Mouse (Mus musculus): Measurements from ENCODE around the gene Tmem248.

The Tmem248 gene

GRCm38 (mm10) chr5:130216781-130217180 is at the start of gene Tmem248:
Gene Tmem248 (plus strand): TSS chr5:130217081.
- ATAC-seq (ENCODE audit: low TSS enrichment): no peak

DNA sequence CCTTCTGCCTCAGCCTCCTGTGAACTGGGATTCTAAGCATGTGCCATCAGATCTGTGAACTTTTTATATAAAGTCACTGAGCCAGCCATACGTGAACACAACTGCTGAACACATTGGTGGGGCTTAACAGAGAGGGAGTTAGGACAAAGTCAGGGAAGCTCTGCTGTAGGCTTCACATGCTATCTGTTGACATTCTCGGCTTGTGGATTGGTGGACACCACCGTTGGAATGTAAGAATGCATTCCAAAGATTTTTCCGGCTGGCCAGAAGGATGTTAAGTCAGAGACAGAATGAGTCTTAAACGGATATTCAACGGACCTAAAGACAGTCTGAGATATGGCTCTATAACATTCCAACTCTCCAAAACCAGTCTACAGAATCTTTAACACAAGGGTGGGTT is 47.8 kb upstream of the Tmem248 start:
- ATAC-seq (ENCODE audit: low TSS enrichment): no peak

DNA sequence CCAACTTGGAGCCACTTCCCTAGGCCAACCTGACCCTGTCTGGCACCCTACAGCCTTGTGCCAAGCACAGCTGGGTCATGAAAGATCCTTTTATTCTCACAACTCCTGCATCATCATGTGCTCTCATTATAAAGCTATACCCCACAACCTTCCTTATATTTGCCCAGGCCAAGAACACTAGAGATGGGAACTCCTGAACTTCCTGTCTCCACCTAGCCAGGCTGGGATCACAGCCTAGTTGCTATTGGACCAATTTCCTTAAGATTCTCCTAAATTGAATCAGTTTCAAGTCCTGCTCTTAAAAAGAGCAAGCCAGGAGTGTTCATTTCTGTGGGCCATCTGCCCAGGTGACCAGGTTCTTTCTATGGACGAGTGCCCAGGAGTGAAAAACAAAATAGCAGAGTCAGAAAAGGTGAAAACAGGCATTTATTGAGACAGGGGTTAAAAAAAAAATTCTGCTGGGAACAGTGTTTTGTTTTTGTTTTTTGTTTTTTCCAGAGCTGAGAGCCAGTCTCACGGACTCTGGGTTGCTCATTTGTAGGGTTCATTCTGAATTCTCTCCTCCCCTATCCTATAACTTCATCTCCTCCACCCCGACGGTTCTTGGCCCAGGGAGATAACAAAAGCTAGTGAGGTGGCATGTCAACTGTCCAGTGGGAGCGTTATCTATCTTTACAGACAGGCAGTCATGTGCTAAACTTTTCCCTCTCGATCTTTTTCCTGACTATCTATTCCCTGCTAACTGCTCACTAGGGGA is 46.0 kb upstream of the Tmem248 start:
- peak; percentile 15; the same call in 1 of the 2 replicates for ATAC-seq (ENCODE audit: low TSS enrichment)

GRCm38 (mm10) chr5:130171423-130171954 is 45.4 kb upstream of the Tmem248 start, which contains the start of gene Rabgef1:
Gene Rabgef1 (plus strand): TSS chr5:130171798.
- ATAC-seq (ENCODE audit: low TSS enrichment): peak; percentile 96

DNA sequence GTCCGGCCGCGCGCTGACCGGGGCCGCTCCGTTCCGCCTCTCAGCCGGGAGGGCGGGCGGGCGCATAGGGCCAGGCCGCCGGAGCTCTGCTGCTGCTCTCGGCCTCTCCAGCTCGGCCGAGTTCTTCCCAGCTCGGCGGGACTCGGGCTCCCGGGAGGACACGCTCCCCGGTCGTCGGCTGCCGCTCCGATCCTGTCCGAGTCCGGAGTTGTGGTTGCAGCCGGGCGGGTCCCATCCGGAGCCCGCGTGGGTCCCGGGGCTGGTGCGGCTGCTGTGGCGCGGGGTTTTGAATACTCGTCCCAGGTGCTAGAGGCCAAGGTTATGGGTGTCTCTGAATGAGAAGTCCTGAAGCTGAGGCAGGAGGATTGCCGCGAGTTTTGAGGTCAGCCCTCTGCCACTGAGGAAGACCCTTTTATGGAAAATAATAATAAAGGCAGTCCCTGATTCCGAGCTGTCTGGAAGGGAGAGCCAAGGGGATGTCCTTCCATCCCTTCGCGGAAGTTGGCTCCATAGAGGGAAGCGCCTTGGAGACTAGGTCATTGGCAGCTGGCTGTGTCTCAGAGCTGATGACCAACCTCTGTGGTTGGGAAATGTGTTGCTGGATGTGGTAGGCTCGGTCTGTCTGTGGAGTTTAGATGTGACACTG is 44.8 kb upstream of the Tmem248 start:
- ATAC-seq (ENCODE audit: low TSS enrichment): peak; percentile 42

GRCm38 (mm10) chr5:130173012-130173411 is 43.9 kb upstream of the Tmem248 start:
- ATAC-seq (ENCODE audit: low TSS enrichment): no peak

GRCm38 (mm10) chr5:130177871-130178270 is 39.0 kb upstream of the Tmem248 start:
- ATAC-seq (ENCODE audit: low TSS enrichment): no peak

GRCm38 (mm10) chr5:130180362-130180761 is 36.5 kb upstream of the Tmem248 start:
- ATAC-seq (ENCODE audit: low TSS enrichment): no peak

DNA sequence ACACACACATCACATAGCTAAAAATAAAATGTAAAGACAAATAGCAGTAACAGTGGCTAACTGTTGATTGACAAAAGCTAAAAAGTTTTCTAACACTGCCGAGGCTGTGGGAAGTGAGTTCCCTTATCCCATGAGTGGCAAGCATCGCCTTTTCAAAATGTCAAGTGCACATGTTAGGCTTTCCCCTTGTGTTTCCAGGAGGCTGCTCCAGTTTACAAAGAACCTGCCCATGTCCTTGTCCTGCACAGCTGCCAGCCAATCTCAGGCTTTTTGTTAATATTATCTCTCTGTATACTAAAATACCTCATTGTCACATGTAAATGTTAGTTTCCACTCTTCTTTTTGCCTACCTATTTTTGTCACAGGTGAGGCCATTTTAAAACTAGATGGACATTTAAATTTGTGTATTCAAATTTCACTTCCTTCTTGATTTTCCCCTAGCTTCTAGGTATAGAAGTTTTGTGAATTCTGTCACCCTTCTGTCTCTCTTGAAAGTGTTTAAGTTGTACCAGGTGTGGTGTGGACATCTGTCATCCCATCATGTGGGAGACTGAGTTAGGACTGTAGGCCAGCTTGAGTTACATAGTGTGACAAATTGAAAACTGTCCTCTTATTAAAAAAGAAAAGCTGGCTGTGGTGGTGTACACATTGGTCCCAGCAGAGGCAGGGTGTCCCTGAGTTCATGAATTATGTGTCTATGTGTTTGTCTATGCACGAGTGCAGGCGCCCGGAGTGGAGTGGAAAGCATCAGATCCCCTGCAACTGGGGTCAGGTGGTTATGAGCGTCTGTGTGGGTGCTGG is 34.9 kb upstream of the Tmem248 start:
- no peak for ATAC-seq (ENCODE audit: low TSS enrichment)

DNA sequence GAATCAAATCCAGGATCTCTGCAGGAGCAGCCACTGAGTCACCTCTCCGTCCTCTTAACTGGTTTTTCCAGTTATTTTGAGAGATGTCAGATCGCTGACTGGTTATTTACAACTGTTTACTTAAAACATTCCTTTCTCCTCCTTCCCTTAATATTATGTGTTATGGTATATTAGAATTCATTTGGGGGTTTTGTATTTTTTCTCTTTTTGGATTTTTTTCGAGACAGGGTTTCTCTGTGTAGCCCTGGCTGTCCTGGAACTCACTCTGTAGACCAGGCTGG is 34.4 kb upstream of the Tmem248 start:
- ATAC-seq (ENCODE audit: low TSS enrichment): no peak

GRCm38 (mm10) chr5:130184193-130184856 is 32.6 kb upstream of the Tmem248 start:
- no peak for ATAC-seq (ENCODE audit: low TSS enrichment)

DNA sequence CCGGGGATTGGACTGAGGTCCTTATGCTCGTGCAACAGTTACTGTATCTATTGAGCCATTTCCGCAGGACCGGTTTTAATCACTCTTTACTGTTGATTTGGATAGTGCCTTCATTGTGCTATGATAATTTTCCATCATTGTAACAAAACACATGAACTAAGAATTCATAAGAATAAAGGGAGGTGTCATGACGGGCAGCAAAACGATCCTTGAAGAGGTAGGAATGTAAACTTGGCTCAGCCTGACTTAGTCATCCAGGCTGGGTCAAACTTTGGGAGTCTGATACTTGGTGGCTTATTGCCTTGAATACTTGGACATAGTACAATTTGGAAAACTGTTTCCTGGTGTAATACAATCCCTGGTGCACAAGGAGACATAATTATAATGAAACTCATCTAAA is 31.6 kb upstream of the Tmem248 start:
- no peak for ATAC-seq (ENCODE audit: low TSS enrichment)

DNA sequence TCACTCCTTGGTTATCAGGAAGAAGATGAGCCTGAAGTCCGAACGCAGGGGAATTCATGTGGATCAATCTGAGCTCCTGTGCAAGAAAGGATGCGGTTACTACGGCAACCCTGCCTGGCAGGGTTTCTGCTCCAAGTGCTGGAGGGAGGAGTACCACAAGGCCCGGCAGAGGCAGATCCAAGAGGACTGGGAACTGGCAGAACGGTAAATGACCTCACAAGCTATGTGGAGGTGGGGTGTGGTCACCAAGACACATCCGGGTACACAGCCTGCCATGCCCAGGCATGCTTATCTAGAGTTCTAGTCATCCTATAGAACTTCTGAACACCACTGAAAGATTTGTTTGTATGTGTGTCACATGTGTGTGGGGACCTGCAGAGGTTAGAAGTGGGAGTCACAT is 29.5 kb upstream of the Tmem248 start:
- ATAC-seq (ENCODE audit: low TSS enrichment): peak; percentile 85; the same call in 1 of the 2 replicates

DNA sequence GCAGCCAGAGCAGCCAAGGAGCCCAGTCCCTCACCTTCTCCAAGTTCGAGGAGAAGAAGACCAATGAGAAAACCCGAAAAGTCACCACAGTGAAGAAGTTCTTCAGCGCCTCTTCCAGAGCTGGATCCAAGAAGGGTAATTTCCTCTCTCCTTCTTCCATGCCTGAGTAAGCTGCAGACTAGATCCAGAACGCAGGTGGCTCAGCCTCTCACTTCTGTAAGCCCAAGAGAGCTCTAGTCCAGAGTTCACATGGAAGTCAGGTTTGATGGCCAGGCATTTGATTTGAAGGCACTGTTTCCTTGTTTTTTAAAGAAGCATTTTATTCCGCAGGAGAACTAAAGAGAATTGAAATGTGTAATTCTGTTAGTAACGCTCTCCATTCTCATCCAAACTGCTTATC is 26.0 kb upstream of the Tmem248 start:
- ATAC-seq (ENCODE audit: low TSS enrichment): no peak

GRCm38 (mm10) chr5:130191865-130192264 is 25.0 kb upstream of the Tmem248 start:
- ATAC-seq (ENCODE audit: low TSS enrichment): no peak

DNA sequence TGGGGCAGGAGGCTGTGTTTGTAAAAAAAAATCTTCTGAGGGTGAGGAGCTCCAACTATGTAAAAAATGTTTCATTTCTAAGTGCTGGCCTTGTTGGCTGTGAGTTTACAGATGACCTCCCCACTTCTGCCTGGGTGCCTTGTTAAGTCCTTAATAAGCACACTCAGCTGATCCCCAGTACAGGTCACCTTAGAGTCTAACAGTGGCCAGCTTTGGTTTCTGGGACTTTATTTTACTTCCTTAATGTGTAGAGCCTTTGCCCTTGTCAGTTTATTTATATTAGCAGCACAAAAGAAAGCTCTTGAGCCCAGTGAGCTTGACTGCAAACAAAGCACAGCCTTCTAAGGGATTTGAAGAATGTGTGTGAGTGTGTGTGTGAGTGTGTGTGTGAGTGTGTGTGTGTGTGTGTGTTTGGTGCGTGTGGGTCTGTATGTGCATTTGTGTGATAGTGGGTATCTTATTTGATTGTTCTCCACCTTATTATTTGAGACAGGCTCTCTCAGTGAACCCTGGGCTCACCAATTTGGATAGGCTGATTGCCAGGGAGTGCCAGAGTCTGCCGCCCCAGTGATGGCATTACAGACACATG is 24.4 kb upstream of the Tmem248 start:
- ATAC-seq (ENCODE audit: low TSS enrichment): no peak

DNA sequence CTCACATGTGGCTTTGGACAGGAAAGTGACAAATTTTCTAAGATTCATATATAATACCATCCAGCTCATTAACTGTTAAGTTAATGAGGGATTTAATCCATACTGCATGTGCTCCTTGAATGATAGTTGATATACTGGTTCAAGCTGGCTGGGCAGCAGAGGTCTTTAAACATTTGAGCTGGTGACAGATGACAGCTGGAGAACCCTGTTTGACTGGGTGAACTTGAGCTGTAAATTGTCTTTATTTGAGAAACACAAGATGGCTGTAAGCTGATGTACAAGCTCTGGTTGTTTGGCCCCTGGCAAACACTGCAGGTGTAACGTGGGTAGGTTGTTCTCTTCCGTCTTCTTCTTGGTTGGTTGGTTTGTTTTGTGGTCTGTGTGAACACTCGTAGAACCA is 23.1 kb upstream of the Tmem248 start:
- no peak for ATAC-seq (ENCODE audit: low TSS enrichment)

GRCm38 (mm10) chr5:130196307-130196706 is 20.6 kb upstream of the Tmem248 start:
- ATAC-seq (ENCODE audit: low TSS enrichment): peak; percentile 34; the same call in 1 of the 2 replicates

DNA sequence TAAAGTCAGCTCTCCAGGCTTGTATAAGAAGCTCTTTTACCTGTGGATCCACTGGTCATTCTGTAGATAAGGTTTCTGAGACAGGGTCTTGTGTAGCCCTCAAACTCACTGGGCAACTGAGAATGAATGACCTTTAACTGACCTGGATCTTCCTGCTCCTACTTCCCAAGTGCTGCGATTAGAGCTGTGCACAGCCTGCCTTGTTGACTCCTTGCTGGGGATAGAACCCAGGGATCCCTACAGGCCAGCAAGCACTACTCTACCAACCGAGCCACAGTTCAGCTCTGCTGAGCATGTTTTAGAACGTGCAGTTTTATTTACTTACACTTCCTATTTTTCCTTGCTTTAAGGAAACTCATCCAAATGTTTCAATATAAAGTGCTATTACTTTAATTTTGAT is 19.4 kb upstream of the Tmem248 start:
- no peak for ATAC-seq (ENCODE audit: low TSS enrichment)

- no peak for ATAC-seq (ENCODE audit: low TSS enrichment)
Measured at GRCm38 (mm10) chr5:130197981-130198380, 18.9 kb upstream of the Tmem248 start.

DNA sequence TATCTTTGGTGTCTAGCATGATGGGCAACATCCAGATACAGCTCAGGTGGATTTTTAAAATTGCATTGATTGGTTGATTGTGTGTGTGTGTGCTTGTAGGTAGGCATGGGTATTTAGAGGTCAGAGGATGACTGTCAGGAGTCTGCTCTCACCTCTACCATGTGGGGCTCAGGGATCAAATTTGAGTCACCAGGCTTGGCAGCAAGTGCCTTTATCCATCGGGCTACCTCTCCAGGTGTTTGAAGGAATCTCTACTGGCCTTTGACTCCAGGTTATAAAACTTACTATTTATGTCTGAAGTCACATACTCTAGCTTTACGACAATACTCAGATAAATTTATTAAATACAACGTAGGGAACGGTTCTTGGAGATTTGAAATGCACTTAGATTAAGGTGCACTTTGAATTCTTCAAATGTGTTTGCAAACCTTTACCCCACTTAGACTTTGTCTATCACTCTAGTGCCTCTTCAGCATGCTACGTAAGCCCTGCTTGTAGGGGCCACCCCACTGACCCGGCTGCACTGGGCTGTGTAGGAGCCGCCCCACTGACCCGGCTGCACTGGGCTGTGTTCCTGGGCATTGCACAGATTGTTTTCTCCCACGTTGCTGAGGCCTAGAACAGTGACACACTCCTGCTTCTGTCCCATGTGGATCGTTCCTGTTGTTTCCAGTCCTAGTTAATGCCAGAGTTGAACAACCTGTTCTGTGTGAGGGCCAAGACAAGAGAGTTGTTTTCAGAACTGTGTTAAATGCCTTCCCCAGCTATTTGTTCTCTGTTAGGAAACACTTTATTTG is 16.4 kb upstream of the Tmem248 start:
- no peak for ATAC-seq (ENCODE audit: low TSS enrichment)
